Mouse (Mus musculus) MEL (cell line): ENCODE measurements around the gene Mon1a. TPM values are rescaled to one million over a fixed set of nuclear protein-coding genes. Genes with fewer than 3 reads are reported as not detected.

ENCODE experiments used
- DNase-seq: peaks from one replicate; pipeline ENCODE4 v3.0.0; 2011; ENCODE audit warnings: low read depth, low spot score
- H3K27ac ChIP-seq: 2 replicates; pipeline ENCODE4 v1.5.1; 2012; ENCODE audit warnings: low read depth, mild to moderate bottlenecking, control low read depth, low read length, moderate library complexity; ENCODE audit not compliant: control insufficient read depth
- H3K27me3 ChIP-seq, 2 experiments: fragments of 150-350 bp in 1 of 2; sonication (generic) in 1 of 2; 2 replicates each; pipeline ENCODE4 v1.6.1; 2012; ENCODE audit warnings: low read length in 2 of 2, mild to moderate bottlenecking in 2 of 2, improper control_type of control experiment in 1 of 2, moderate library complexity in 1 of 2; ENCODE audit not compliant: insufficient read depth in 2 of 2, control insufficient read depth in 1 of 2
- H3K36me3 ChIP-seq, 2 experiments: 2 replicates each; pipeline ENCODE4 v1.6.1; 2012 to 2014; ENCODE audit warnings: low read length in 2 of 2, improper control_type of control experiment in 1 of 2, inconsistent platforms in 1 of 2, mild to moderate bottlenecking in 1 of 2; ENCODE audit not compliant: insufficient read depth in 2 of 2, control insufficient read depth in 1 of 2
- H3K4me1 ChIP-seq, 2 experiments: fragments of 150-350 bp in 1 of 2; sonication (generic) in 1 of 2; 2 replicates each; pipeline ENCODE4 v1.6.1; 2012; ENCODE audit warnings: low read length in 2 of 2, improper control_type of control experiment in 1 of 2, mild to moderate bottlenecking in 1 of 2; ENCODE audit not compliant: insufficient read depth in 2 of 2, control insufficient read depth in 1 of 2
- H3K4me3 ChIP-seq, 2 experiments: fragments of 150-350 bp in 1 of 2; sonication (generic) in 1 of 2; 2 replicates each; pipeline ENCODE4 v1.5.1; 2012; ENCODE audit warnings: low read depth in 2 of 2, low read length in 2 of 2, mild to moderate bottlenecking in 2 of 2, moderate library complexity in 2 of 2, control low read depth in 1 of 2, improper control_type of control experiment in 1 of 2; ENCODE audit not compliant: control insufficient read depth in 1 of 2, insufficient read depth in 1 of 2
- H3K79me2 ChIP-seq: 2 replicates; pipeline ENCODE4 v1.6.1; 2012; ENCODE audit warnings: mild to moderate bottlenecking, low read length, moderate library complexity; ENCODE audit not compliant: control insufficient read depth, poor library complexity, insufficient read depth
- H3K9ac ChIP-seq: 2 replicates; pipeline ENCODE4 v1.6.1; 2012; ENCODE audit warnings: low read depth, mild to moderate bottlenecking, control low read depth, low read length, moderate library complexity; ENCODE audit not compliant: control insufficient read depth, poor library complexity, severe bottlenecking
- H3K9me3 ChIP-seq: fragments of 150-350 bp; sonication (generic); replicated peaks from 2 replicates; pipeline ENCODE4 v1.6.1; 2012; ENCODE audit warnings: mild to moderate bottlenecking, low read length, improper control_type of control experiment, moderate library complexity; ENCODE audit not compliant: insufficient read depth
- CHD1 ChIP-seq: IDR thresholded peaks from 2 replicates; pipeline ENCODE4 v1.6.1; 2012; ENCODE audit warnings: low read depth, mild to moderate bottlenecking, inconsistent platforms, low read length, improper control_type of control experiment
- GABPA ChIP-seq: IDR thresholded peaks from 2 replicates; pipeline ENCODE4 v1.6.1; 2012; ENCODE audit warnings: low read depth, mild to moderate bottlenecking, inconsistent platforms, low read length, improper control_type of control experiment, moderate library complexity
- GATA1 ChIP-seq: IDR thresholded peaks from 2 replicates; pipeline ENCODE4 v1.6.1; 2011; ENCODE audit warnings: low read depth, low read length, improper control_type of control experiment
- HCFC1 ChIP-seq: IDR thresholded peaks from 2 replicates; pipeline ENCODE4 v1.6.1; 2012; ENCODE audit warnings: low read depth, mild to moderate bottlenecking, inconsistent platforms, low read length, improper control_type of control experiment, moderate library complexity
- MAZ ChIP-seq: IDR thresholded peaks from 2 replicates; pipeline ENCODE4 v1.6.1; 2012; ENCODE audit warnings: low read depth, mild to moderate bottlenecking, inconsistent platforms, low read length, improper control_type of control experiment
- MXI1 ChIP-seq: IDR thresholded peaks from 2 replicates; pipeline ENCODE4 v1.6.1; 2011; ENCODE audit warnings: mild to moderate bottlenecking, low read depth, low read length, improper control_type of control experiment
- MYB ChIP-seq: IDR thresholded peaks from 2 replicates; pipeline ENCODE4 v1.6.1; 2011; ENCODE audit warnings: mild to moderate bottlenecking, low read depth, low read length, improper control_type of control experiment
- NELFE ChIP-seq: IDR thresholded peaks from 2 replicates; pipeline ENCODE4 v1.6.1; 2011; ENCODE audit warnings: low read depth, low read length, improper control_type of control experiment
- POLR2A ChIP-seq, 2 experiments: IDR thresholded peaks; 2 replicates each; pipeline ENCODE4 v1.6.1; 2011 to 2012; ENCODE audit warnings: low read length in 2 of 2, mild to moderate bottlenecking in 2 of 2, control low read depth in 1 of 2, improper control_type of control experiment in 1 of 2, low read depth in 1 of 2, moderate library complexity in 1 of 2; ENCODE audit not compliant: control insufficient read depth in 1 of 2, insufficient read depth in 1 of 2, poor library complexity in 1 of 2
- POLR2AphosphoS2 ChIP-seq: IDR thresholded peaks from 2 replicates; pipeline ENCODE4 v1.6.1; 2011; ENCODE audit warnings: low read length, improper control_type of control experiment
- SMC3 ChIP-seq: IDR thresholded peaks from 2 replicates; pipeline ENCODE4 v1.6.1; 2011; ENCODE audit warnings: low read depth, low read length, improper control_type of control experiment
- TCF12 ChIP-seq: IDR thresholded peaks from 2 replicates; pipeline ENCODE4 v1.6.1; 2014; ENCODE audit warnings: low read depth, mild to moderate bottlenecking, inconsistent platforms, low read length, improper control_type of control experiment, moderate library complexity
- UBTF ChIP-seq: IDR thresholded peaks from 2 replicates; pipeline ENCODE4 v1.6.1; 2012; ENCODE audit warnings: low read depth, mild to moderate bottlenecking, inconsistent platforms, low read length, improper control_type of control experiment, moderate library complexity, borderline replicate concordance; ENCODE audit not compliant: insufficient read depth
- USF2 ChIP-seq, 2 experiments: IDR thresholded peaks; 2 replicates each; pipeline ENCODE4 v1.6.1; 2011 to 2012; ENCODE audit warnings: improper control_type of control experiment in 2 of 2, low read length in 2 of 2, borderline replicate concordance in 1 of 2, inconsistent platforms in 1 of 2, low read depth in 1 of 2, mild to moderate bottlenecking in 1 of 2; ENCODE audit not compliant: insufficient read depth in 1 of 2
- ZKSCAN1 ChIP-seq: IDR thresholded peaks from 2 replicates; pipeline ENCODE4 v1.6.1; 2012; ENCODE audit warnings: low read depth, mild to moderate bottlenecking, inconsistent platforms, low read length, improper control_type of control experiment, moderate library complexity
- ZMIZ1 ChIP-seq: IDR thresholded peaks from 2 replicates; pipeline ENCODE4 v1.6.1; 2012; ENCODE audit warnings: low read depth, mild to moderate bottlenecking, inconsistent platforms, low read length, improper control_type of control experiment, moderate library complexity
- polyA plus RNA-seq, 2 experiments: library from polyadenylated mRNA; stranded (reverse) in 1 of 2; unstranded in 1 of 2; fragments of >175 nt in 1 of 2; fragments of >200 nt in 1 of 2; gene quantifications; 2 replicates each; pipeline versions ENCODE4 v1.2.1 to v1.2.4; 2012; ENCODE audit warnings: low replicate concordance in 2 of 2, low read depth in 1 of 2; ENCODE audit not compliant: insufficient read length in 2 of 2, insufficient read depth in 1 of 2, missing spikeins in 1 of 2
- total RNA-seq: library from RNA; depleted of rRNA; stranded (reverse); fragments of 300-350 nt; gene quantifications from 2 replicates; pipeline ENCODE4 v1.2.3, GENCODE M21; 2012

Mon1a gene
- total and polyA plus RNA-seq, 3 experiments, result 11.5 to 13.5 TPM; not detected in 1

DNA sequence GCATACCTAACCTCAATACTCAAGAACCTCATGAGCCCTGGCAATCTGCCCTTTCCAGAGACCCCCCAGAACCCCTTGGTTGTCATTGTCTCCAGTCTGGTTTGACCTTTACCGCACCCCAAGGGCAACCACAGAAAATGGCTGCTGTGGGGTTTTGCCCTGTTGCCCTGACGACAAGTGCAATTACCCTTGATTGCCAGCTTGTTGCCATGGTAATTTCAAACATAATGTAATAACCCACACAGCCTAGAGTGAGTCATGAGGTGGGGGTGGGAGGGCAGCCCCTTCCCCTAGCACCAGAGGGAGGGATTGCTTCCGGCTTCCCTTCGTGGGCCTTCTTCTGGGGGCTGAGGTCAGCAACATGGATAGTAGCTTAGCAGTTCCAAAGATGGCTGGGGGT, 44.3 kb downstream of the Mon1a start:
- Histone ChIP-seq H3K9me3 (no peaks in the 10 kb centered on the region), H3K27me3 (peaks cover 6 to 11% of the 10 kb centered on the region in 2 experiments), H3K4me3 (no peak overlapping the region), H3K4me1 (peaks cover 0 to 9% of the 10 kb centered on the region in 2 experiments; a peak in 3 of 4 replicates), H3K79me2 (no peaks in the 10 kb centered on the region), H3K27ac (no peak overlapping the region), H3K9ac (no peak overlapping the region), H3K36me3 (0 out of 4 replicates have a peak, but pooled peaks cover 0 to 4% of the 10 kb centered on the region in 2 experiments)
- TF ChIP-seq GABPA, result no peak
- TF ChIP-seq POLR2A (IDR thresholded peaks at IDR 0.05; ENCODE audit: control insufficient read depth in 1 of 2, insufficient read depth in 1 of 2, low read depth in 1 of 2, low read length in 2 of 2, poor library complexity in 1 of 2), result no peak
- TF ChIP-seq TCF12, result no peak
- no peak for TF ChIP-seq ZKSCAN1
- no peak for TF ChIP-seq ZMIZ1
- no peak for TF ChIP-seq POLR2AphosphoS2
- TF ChIP-seq UBTF, result no peak
- no peak for TF ChIP-seq CHD1
- TF ChIP-seq GATA1, result no peak
- no peak for TF ChIP-seq MAZ
- no peak for TF ChIP-seq MXI1
- TF ChIP-seq USF2 (IDR thresholded peaks at IDR 0.05; ENCODE audit: borderline replicate concordance in 1 of 2, insufficient read depth in 1 of 2, low read depth in 1 of 2, low read length in 2 of 2), result no peak
- TF ChIP-seq HCFC1, result no peak
- no peak for TF ChIP-seq SMC3
- TF ChIP-seq NELFE, result no peak
- DNase-seq, result no peak

GRCm38 (mm10) chr9:107934146-107934545, 46.2 kb downstream of the Mon1a start:
- no peak overlapping the region for H3K27ac ChIP-seq
- no peak overlapping the region for H3K4me3 ChIP-seq
- H3K27me3 ChIP-seq, result peaks cover 6 to 15% of the 10 kb centered on the region in 2 experiments
- TF ChIP-seq ZMIZ1 (no peak), GABPA (no peak), MYB (no peak)
- TF ChIP-seq, all 39 proteins: peak for 0
- H3K9me3 ChIP-seq, result no peaks in the 10 kb centered on the region
- H3K79me2 ChIP-seq, result no peaks in the 10 kb centered on the region
- no peak for DNase-seq
- H3K4me1 ChIP-seq, result no peaks in the 10 kb centered on the region
- 0 out of 4 replicates have a peak, but pooled peaks cover 0 to 2% of the 10 kb centered on the region in 2 experiments for H3K36me3 ChIP-seq
- H3K9ac ChIP-seq, result no peak overlapping the region
